Mouse (Mus musculus): ENCODE results near the gene Skint2.

Gene Skint2

DNA sequence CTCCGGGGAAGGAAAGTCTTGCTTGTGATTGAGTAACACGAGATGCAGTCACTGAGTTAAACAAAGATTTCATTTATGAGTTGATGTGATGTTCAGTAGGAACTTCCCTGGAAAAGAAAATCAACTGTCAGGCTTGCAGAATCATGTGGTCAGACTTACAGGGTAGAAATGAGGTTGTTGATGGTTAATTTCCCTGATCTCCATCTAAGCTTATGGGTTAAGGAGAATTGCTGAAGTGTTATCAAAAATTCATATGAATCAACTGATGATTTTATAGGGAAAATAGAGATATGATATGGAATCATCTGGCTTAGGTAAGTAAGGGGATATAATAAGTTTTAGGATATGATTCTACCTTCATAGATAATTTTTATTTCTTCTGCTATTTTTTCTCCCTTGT, at the start of gene Skint2:
Gene Skint2 (plus strand): TSS at position 301 of the 400 bp plus-strand sequence.
- no peak for DNase-seq (ENCODE audit: extremely low read depth, low read depth)

All from MEL-GATA-1-ER (cell line).